Mouse (Mus musculus) cerebellum, adult 11-12 months (tissue): ENCODE results near the gene Erg.

ENCODE experiments used
- DNase-seq: peaks from one replicate; pipeline ENCODE4 v3.0.0; 2022

The Erg gene

GRCm38 (mm10) chr16:95438848-95439540, 147.4 kb downstream of the Erg start:
- no peak for DNase-seq

- DNase-seq = no peak
These were observed 149.8 kb downstream of the Erg start for GRCm38 (mm10) chr16:95436611-95437010.

GRCm38 (mm10) chr16:95436051-95436450, 150.3 kb downstream of the Erg start:
- DNase-seq = no peak

DNA sequence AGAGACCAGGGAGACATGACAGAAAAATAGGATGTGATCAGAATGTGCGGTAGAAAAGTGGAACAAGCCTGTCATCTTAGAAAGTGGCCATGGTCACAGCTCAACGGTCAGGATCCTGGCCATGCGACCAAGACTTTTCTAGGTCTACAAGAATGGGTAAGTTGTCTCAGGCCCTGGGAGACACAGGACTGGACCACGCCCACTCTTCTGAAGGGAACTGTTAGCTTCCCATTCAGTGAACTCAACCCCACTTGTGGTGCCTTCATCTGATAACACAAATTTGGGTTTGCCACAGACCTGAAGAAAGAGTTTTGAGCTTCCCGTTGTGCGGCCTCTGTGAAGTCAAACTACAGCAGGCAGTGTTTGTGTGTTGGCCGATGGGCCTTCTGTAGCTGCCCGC, 152.0 kb downstream of the Erg start:
- no peak for DNase-seq

DNA sequence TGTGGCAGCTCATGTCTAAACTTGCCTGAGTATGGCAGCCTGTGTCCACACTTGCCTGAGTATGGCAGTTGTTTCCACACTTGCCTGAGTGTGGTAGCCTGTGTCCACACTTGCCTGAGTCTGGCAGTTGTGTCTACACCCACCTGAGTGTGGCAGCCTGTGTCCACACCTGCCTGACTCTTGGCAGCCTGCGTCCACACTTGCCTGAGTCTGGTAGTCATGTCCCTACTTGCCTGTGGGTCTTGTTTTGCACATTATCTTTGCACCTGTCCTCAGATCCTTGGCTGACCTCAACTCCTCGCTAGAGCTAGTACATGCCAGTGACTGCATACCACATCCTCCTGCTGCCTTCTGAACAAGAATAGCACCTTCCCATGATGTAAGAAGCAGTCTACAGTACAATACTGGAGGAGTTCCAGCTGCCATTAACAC, 153.8 kb downstream of the Erg start:
- no peak for DNase-seq

GRCm38 (mm10) chr16:95429851-95430250, 156.5 kb downstream of the Erg start:
- no peak for DNase-seq

- no peak for DNase-seq
These were observed 158.2 kb downstream of the Erg start for GRCm38 (mm10) chr16:95428239-95428638.

DNA sequence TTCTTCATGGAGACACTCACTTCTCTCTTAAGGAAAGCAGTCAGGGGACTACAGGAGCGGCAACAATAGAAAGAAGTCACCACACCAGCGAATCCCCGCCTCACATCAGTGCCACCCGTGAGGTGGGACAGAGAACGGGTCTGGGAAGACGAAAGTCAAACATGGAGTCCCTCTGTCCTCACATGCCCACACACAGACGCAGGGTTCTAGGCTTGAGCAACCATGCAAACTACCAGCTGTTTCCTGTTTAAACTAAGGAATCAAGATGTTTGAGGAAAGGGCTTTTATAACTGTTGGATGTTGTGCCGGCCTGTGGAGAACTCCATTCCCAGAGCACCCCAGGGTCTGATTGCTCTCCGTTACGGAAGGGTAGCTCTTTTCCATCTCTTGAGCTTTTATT, 158.9 kb downstream of the Erg start:
- DNase-seq = no peak

DNA sequence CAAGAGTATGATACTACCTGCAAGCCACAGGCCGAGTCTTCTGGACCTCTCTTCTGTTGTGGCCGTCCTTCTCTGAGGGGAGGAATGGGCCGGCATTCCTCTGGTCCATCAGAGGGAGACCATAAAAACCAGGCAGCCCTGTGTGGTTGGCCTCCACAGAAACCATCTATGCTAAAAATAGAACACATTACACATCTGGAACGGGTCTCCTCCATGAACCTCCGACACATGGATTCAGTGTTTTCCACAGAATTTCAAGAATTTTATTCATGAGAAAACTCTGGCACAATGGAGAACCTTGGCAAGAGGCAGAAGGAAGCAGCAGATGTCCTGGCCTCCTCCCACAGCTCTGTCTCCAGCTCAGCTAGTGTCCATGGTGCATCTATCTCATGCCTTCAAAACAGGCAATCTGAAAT, 163.7 kb downstream of the Erg start:
- peak; percentile 71 for DNase-seq

DNA sequence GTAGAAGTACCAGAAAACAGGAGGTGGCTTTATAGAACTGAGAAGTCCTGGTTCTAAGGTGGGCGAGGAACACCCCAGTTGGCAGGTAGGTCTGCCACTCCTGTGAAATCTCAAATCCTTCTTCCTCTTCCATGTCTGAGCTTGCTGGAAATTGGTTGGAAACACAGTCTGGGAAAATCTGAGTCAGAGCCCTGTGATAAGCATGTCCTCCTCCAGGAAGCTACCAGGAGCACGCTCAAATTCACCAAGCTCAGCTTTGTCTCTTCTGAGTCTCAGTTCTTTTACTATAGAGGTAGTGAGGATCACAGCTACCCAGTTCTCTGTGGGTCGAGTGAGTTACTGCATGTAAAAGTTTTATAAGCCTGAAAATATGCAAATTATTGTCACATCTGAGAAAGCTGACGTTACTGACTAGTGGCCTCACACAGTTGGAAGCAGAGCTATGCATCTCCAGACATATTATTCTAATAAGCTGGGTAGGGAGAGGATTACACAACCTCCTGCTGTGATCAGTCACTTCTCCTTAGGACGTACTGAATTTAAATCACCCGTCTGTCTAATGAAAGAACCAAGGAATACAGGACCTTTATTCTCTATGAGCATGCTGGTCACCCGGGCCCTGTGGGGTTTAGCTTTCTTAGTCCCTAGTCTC, 165.0 kb downstream of the Erg start:
- DNase-seq = no peak

DNA sequence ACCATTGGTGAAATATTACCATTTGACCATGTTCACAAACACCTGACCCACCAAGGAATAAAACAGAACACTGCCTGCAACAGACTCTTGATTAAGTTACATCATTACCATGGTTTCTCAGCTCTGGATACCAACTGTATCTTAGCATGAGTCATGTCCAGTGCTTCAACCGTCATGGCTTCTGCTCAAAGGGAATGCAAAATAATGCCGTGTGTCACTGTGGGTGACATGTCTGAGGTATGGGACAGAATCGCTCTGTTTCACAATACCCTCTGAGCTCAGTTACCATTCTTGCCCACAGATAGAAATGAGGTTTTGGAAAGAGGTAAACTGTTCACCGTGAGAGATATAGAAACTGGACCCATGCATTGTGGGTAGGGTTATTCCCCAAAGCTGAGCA, 170.5 kb downstream of the Erg start:
- no peak for DNase-seq

DNA sequence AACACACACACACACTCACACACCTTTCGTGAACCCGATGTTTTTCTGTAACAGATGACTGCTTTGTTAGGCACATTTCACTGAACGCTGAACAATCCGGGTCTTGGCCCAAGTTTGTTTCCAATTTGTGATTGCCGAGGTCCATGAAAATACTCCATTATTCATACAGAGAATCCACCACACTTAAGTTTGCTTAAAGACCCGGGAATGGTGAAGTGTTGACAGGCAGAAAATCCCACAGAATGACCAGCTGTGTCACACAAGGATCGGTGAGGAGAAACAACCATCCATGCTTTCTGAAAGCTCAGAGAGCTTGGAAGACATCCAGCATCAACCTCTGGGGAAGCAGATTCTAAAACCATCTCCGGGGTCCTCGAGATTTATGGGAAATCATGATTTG, 171.0 kb downstream of the Erg start:
- no peak for DNase-seq

DNA sequence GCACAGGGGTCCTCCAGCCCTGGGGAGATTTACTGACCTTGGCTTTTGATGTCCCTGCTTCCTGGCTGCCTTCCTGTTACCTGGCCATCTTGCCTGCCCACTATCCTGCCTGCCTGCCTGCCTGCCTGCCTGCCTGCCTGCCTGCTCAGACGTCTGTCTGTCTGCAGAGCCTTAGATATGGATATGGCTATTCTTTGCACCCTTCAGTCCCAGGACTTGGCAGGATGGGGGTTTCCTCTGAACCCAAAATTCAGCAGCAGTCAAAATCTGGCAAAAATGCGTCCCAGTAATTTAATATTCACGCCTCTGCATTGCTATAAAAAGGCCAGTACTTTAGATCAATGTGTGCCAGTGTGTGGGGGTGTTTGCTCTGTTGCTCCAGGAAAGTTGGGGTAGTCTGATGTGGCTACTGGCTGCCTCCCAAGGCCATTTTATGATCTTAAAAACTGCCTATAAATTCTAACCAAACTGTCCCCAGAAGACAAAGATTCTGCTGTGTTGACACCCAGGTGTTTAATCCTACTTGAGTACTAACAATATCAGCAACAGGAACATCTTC, 172.9 kb downstream of the Erg start:
- no peak for DNase-seq

DNA sequence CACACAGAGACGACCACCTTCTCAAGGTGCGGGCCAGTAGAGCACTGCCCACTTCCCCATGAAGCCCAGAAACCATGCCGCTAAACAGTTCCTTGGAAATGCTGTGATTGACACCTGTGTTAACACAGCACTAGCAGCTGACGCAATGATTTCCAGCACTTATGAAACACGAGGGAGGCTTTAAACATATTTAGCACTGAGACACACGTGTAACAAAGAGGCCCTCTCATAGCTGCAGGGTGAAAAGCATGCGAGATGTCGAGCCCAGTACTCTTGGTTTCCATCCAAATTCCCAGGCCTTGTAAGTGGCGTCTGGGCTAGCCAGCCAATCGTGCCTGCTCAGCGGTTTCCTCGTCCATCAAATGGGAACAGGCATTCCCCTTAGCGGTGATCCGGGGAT, 178.3 kb downstream of the Erg start:
- DNase-seq = no peak

- no peak for DNase-seq
These were observed 180.9 kb downstream of the Erg start for GRCm38 (mm10) chr16:95405496-95405895.

GRCm38 (mm10) chr16:95403453-95403852, 182.9 kb downstream of the Erg start:
- peak; percentile 37 for DNase-seq

GRCm38 (mm10) chr16:95401869-95402268, 184.5 kb downstream of the Erg start:
- peak; percentile 44 for DNase-seq

DNA sequence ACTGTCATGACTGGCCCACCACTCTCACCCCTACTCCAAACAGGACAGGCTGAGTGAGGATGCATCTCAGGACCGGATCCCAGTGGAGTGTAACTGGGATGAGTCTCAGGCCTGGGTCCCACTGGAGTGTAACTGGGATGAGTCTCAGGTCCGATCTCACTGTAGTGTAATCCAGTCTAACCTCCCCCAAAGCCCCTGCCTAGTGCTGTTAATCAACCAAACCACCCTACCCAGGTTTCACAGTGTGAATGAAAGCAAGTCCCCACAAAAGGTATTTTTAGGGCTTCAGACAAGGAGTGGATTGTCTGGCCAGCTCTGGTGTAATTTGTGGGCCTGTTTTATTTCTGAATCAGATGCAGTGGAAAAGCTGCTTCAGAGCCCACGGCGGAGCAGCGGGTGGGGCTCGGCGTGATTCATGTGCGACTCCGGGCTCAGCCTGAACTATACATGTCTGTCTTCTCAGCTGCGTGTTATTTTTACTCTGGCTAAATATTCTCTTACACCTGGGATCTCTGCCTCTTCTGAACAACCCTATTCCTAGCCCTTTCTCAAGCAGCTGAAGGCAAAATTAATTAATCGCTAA, 187.5 kb downstream of the Erg start:
- DNase-seq = no peak

DNA sequence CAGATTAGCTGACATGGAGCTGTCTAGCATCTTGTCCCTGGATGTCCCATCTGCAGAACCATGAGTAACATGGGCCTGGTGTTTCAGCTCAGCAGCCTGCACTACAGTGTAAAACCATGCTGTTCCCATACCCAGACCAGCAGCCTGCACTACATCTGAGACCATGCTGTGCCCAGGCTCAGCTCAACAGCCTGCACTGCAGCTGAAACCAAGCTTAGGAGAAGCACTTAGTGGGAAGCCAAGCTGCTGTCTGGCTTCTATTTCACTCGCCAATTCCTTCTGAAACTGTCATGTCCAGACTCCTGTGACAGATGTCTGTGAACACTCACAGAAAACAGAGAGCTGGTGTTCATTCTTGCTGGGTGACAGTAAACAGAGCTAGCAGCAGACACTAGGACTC, 195.6 kb downstream of the Erg start:
- DNase-seq = no peak

GRCm38 (mm10) chr16:95388811-95389529, 197.4 kb downstream of the Erg start:
- DNase-seq = no peak

GRCm38 (mm10) chr16:95388292-95388691, 198.1 kb downstream of the Erg start:
- no peak for DNase-seq

DNA sequence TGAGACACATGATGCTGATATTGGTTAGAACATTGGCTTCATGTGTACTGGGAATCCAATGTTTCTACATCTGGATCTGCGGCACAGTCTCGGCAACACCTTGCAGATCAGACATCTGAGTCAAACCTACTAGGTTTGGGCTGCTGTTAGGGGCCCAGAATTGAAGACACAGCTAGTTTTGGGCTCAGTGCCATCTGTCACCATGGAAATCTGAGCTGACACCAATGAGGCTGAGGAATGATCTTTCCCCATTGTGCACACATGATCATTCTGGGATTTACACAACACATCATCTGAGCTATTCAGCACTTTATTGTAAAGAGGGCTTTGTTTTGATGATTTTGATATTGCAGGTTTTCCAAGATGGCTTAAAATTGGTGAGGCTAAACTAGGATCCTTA, 199.4 kb downstream of the Erg start:
- no peak for DNase-seq

GRCm38 (mm10) chr16:95385299-95385973, 201.0 kb downstream of the Erg start:
- DNase-seq = no peak
